Mouse (Mus musculus): ENCODE data around the gene B4galnt2.

- TF ChIP-seq POLR2A (IDR thresholded peaks at IDR 0.05; ENCODE audit: low read depth, low read length) (no peak), CTCF (conservative IDR thresholded peaks at IDR 0.05 in 1 of 2, IDR thresholded peaks at IDR 0.05 in 1 of 2; ENCODE audit: low read depth in 2 of 2, low read length in 2 of 2) (no peak), KAT2A (IDR thresholded peaks at IDR 0.05; ENCODE audit: insufficient replicate concordance, low read length) (no peak)
Measured at GRCm38 (mm10) chr11:95907805-95908524, 6.7 kb downstream of the B4galnt2 start.

Measured in CH12.LX (cell line).